Mouse (Mus musculus): ENCODE measurements around the gene Lrp8.

DNA sequence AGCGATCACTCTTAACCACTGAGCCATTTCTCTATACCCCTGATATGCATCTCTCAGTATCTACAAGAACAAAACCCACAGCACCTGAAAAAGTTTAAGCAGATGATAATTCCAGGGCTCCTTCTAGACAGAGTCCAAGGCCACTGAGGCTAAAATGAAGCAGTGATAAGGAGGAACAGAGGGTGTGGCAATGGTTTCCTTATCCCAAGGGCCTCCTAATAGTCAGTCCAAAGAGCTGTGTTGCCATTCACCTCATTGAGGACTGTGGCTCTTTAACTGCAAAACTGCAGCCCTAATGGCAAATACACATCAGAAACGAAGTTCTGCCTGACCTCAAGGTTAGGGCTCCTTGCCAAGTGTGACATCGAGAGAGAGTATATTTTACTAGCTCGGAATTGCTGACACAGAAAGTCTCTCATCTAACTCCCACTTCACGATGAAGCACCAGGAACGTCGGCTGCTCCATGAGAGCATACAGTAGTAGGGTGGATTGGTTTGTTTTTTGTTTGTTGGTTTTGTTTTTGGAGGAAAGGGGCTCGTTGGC lies 119.2 kb downstream of the Lrp8 start:
- TF ChIP-seq CTCF (IDR thresholded peaks at IDR 0.05; ENCODE audit: low read depth, low read length) = no peak
- no peak for TF ChIP-seq POLR2A (IDR thresholded peaks at IDR 0.05; ENCODE audit: extremely low read depth, insufficient read depth, low read length)

Measured in liver, adult 2 months (tissue).